Mouse (Mus musculus) forebrain, embryonic 12.5 days (tissue): ENCODE data around the gene Inpp5d. TPM values are rescaled to one million over a fixed set of nuclear protein-coding genes. Genes with fewer than 3 reads are reported as not detected.

ENCODE experiments used
- ATAC-seq: fragments of 200-750 bp; cut with Nextera tagmentation; 2 replicates; pipeline ENCODE4 v1.8.0; 2017; ENCODE audit warnings: moderate TSS enrichment; ENCODE audit not compliant: low FRiP score
- H3K27ac ChIP-seq: fragments of 300-500 bp; sonication (generic); 2 replicates; pipeline ENCODE4 v1.5.1; 2016; ENCODE audit warnings: mild to moderate bottlenecking
- H3K27me3 ChIP-seq: fragments of 300-500 bp; sonication (generic); 2 replicates; pipeline ENCODE4 v1.6.1; 2016; ENCODE audit warnings: mild to moderate bottlenecking
- H3K36me3 ChIP-seq: fragments of 300-500 bp; sonication (generic); replicated peaks from 2 replicates; pipeline ENCODE4 v1.6.1; 2016; ENCODE audit warnings: mild to moderate bottlenecking
- H3K4me1 ChIP-seq: fragments of 300-500 bp; sonication (generic); 2 replicates; pipeline ENCODE4 v1.6.1; 2016
- H3K4me2 ChIP-seq: fragments of 300-500 bp; sonication (generic); 2 replicates; pipeline ENCODE4 v1.6.1; 2016; ENCODE audit warnings: mild to moderate bottlenecking, moderate library complexity
- H3K4me3 ChIP-seq: fragments of 300-500 bp; sonication (generic); replicated peaks from 2 replicates; pipeline ENCODE4 v1.5.1; 2016; ENCODE audit warnings: mild to moderate bottlenecking
- H3K9ac ChIP-seq: fragments of 300-500 bp; sonication (generic); 2 replicates; pipeline ENCODE4 v1.6.1; 2016; ENCODE audit warnings: mild to moderate bottlenecking
- H3K9me3 ChIP-seq: fragments of 300-500 bp; sonication (generic); 2 replicates; pipeline ENCODE4 v1.6.1; 2016
- WGBS: fragments of 180-500 bp; shearing (Covaris S2); methylation state at CpG from one replicate; pipeline ENCODE4 v1.1.7; 2016; 5-methylcytosine and 5-hydroxymethylcytosine counted together
- polyA plus RNA-seq: library from polyadenylated mRNA; unstranded; fragments of >200 nt; fragmentation: Nextera tagmentation; extraction: Ambion mirVana; gene quantifications from 2 replicates; pipeline ENCODE4 v1.2.1, GENCODE M21; 2016

Gene Inpp5d
- polyA plus RNA-seq, 1 experiment from 2014 or later = 3.8 TPM

DNA sequence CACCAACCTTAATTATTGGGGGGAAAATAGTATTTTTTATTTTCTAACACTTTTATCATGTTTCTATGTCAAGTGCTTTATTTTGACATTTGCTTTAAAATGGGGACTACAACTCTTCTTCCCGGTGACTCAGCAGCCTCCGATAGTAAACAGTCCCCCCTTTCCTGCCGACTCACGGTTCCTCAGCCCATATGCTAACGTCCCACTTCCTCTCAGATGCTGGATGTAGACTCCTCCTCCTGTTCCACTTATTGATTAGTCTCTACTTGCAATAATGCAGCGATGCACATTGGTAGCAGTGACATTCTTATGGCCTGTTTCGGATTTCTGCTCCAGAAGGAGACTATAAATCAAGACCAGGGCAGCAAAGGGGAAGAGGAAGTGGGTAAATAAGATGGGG lies 28.5 kb downstream of the Inpp5d start:
- Histone ChIP-seq H3K4me1 (no peaks in the 10 kb centered on the region), H3K9me3 (no peaks in the 10 kb centered on the region), H3K36me3 (no peaks in the 10 kb centered on the region), H3K27ac (no peak overlapping the region), H3K9ac (no peak overlapping the region), H3K27me3 (no peaks in the 10 kb centered on the region), H3K4me3 (no peak overlapping the region), H3K4me2 (no peak overlapping the region)
- 79% methylated on average over 7 of the region's 7 CpGs for WGBS
- no peak for ATAC-seq

DNA sequence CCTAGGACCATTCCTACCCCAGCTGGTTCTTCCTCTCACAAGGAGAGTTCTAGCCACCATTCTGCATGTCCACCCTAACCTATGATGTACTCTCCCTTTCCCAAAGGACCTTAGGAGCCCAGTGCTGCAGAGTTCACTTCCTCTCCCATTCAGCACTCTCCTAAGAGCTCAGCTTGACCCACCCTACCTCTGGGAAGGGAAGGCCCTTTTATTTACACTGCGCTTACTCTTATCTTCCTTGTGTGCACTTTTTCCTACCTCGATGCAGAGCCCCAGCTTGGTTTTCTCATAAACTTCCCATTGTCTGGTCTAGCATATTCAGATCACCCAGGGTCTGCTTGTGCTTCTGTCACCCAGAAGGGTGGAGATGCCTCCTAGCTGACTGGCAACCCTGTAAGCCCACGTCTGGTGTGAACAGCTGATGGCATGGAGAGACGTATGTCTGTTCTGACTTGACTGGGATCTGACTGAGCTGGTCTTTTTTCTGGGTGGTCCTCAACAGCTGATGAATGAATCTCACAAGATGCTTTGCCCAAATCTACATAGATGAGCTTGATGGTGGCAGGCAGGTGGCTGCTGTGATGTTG lies 29.2 kb downstream of the Inpp5d start:
- Histone ChIP-seq H3K4me3 (no peak overlapping the region), H3K4me2 (no peak overlapping the region), H3K9ac (no peak overlapping the region), H3K27ac (no peak overlapping the region), H3K4me1 (no peaks in the 10 kb centered on the region), H3K36me3 (no peaks in the 10 kb centered on the region), H3K9me3 (no peaks in the 10 kb centered on the region), H3K27me3 (no peaks in the 10 kb centered on the region)
- 80% methylated on average over 4 of the region's 4 CpGs for WGBS
- no peak for ATAC-seq

DNA sequence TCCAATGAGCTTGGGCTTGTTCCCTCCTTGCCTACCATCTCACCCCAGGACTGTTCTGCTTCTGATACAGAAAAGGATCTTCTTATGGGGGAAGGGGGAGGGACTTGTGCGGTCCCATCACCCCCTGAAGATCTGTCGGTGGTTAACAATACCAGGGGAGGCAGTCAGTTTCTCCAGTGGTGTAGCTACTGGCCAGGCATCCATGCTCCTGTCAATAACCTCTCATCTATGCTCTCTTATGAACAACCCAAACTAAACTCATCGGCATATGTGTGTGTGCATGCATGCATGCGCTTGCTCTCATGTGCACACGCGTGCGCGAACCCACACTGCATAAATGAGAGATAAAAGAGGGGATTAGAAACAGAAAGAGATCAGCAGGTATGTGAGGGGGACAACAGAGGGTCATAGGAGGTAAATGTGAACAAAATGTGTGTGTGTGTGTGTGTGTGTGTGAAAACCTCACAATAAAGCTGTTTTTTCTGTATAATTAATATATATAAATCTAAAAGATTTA lies 29.9 kb downstream of the Inpp5d start:
- Histone ChIP-seq H3K27ac (no peak overlapping the region), H3K9ac (no peak overlapping the region), H3K4me2 (no peak overlapping the region), H3K9me3 (no peaks in the 10 kb centered on the region), H3K27me3 (no peaks in the 10 kb centered on the region), H3K36me3 (no peaks in the 10 kb centered on the region), H3K4me1 (no peaks in the 10 kb centered on the region), H3K4me3 (no peak overlapping the region)
- 93% methylated on average over 8 of the region's 8 CpGs for WGBS
- no peak for ATAC-seq

DNA sequence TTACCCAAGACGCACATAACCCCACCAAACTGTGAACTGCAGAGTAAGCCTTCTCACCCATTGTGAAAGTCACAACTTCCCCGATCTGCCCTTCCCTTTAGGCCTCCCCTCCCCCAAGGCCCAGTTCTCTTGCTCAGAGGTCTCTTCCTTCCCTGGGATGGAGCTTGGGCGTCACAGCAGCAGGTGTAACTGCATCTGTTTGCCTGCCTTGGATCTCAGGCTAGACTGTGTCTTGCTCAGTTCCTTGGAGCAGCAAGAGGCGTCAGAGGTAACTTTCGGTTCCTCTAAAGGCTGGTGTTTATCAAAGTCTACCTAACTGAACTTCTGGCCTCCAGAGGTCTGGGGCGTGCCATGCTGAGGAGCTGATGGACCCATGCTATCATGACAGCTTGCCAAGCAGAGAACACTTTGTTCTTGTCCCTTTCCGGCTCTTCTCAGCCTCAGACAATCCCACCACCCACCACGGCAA lies 30.5 kb downstream of the Inpp5d start:
- ATAC-seq = no peak
- Histone ChIP-seq H3K4me2 (no peak overlapping the region), H3K27me3 (no peaks in the 10 kb centered on the region), H3K4me1 (no peaks in the 10 kb centered on the region), H3K9ac (no peak overlapping the region), H3K4me3 (no peak overlapping the region), H3K27ac (no peak overlapping the region), H3K36me3 (no peaks in the 10 kb centered on the region), H3K9me3 (no peaks in the 10 kb centered on the region)
- 77% methylated on average over 8 of the region's 8 CpGs for WGBS

DNA sequence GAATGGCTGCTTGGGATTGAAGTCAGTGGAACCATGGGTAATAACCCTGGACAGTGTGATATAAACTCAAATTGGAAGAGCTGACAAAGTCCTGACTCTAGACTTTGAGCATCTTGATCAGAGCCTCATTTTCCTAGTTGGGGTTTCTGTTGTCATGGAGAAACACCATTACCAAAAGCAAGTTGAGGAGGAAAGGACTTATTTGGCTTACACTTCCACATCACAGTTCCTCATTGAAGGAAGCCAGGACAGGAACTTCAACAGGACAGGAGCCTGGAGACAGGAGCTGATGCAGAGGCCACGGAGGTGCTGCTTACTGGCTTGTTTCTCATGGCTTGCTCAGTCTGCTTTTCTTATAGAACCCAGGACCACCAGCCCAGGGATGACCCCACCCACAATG lies 31.3 kb downstream of the Inpp5d start:
- no peaks in the 10 kb centered on the region for H3K27me3 ChIP-seq
- no peaks in the 10 kb centered on the region for H3K9me3 ChIP-seq
- WGBS = 81% methylated on average over 1 of the region's 1 CpGs
- no peak overlapping the region for H3K4me3 ChIP-seq
- H3K9ac ChIP-seq = no peak overlapping the region
- no peak overlapping the region for H3K27ac ChIP-seq
- H3K36me3 ChIP-seq = no peaks in the 10 kb centered on the region
- H3K4me1 ChIP-seq = no peaks in the 10 kb centered on the region
- no peak for ATAC-seq
- H3K4me2 ChIP-seq = no peak overlapping the region

DNA sequence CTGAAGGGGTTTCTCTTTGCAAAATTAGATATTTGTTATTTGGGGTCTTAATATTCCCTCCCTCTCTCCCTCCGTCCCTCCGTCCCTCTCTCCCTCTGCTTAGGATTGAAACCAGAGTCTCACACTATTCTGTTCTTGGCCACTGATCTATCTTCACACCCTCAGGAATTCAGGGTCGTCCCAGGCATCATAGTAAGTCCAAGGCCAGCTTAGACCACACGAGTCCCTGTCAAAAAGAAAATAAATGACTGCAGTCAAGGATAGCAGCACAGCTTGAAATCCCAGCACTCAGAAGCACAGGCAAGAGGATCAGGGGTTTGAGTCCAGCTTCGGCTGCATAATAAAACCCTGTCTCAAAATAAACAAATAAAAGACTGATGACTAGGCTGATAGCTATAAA lies 35.0 kb downstream of the Inpp5d start:
- H3K36me3 ChIP-seq = no peaks in the 10 kb centered on the region
- no peak overlapping the region for H3K4me2 ChIP-seq
- no peak overlapping the region for H3K9ac ChIP-seq
- no peaks in the 10 kb centered on the region for H3K9me3 ChIP-seq
- H3K4me1 ChIP-seq = peaks cover 8% of the 10 kb centered on the region
- no peaks in the 10 kb centered on the region for H3K27me3 ChIP-seq
- H3K4me3 ChIP-seq = no peak overlapping the region
- WGBS = 73% methylated on average over 5 of the region's 5 CpGs
- no peak overlapping the region for H3K27ac ChIP-seq
- no peak for ATAC-seq

DNA sequence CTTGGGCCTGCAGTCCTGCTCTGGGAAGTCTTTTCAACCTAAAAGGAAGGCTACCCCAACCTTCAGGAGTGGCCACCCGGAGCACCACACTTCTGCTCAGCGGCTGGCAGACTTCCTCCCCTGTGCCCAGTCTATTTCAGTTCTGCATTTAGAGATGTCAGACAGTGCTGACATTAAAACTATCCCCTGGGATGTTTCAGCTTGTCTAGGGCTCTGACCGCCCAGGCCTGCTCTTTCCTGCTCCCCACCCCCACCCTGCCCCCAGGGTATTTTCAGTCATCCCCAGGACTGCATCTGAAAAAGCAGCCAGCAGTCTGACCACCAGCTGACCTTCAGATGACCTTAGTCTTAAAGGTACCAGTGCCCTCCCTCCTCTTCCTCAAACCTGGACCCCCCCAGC lies 38.0 kb downstream of the Inpp5d start:
- H3K36me3 ChIP-seq = no peaks in the 10 kb centered on the region
- H3K9ac ChIP-seq = no peak overlapping the region
- H3K4me3 ChIP-seq = no peak overlapping the region
- no peaks in the 10 kb centered on the region for H3K9me3 ChIP-seq
- no peak for ATAC-seq
- H3K27me3 ChIP-seq = no peaks in the 10 kb centered on the region
- WGBS = 69% methylated on average over 3 of the region's 3 CpGs
- H3K4me2 ChIP-seq = no peak overlapping the region
- peaks cover 8% of the 10 kb centered on the region for H3K4me1 ChIP-seq
- H3K27ac ChIP-seq = no peak overlapping the region

DNA sequence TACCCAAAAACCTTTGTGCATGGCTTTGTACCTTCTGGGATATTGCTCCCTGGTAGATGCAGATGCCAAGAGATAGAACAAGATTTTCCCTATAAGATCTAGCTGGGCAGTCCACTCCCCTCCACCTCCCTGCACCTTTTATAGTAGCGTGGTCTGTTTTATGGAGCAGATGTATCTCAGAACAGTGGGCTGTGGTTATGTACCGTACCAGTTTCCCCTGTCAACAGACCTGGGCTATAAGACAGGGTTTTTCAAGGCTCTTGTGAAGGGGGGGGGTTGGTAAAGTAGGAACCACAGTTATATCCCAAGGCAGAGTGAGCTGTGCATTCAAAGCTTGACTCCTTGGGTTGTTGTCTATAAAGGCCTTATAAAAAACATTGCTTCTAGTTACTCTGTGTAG lies 38.4 kb downstream of the Inpp5d start:
- Histone ChIP-seq H3K36me3 (no peaks in the 10 kb centered on the region), H3K9me3 (no peaks in the 10 kb centered on the region), H3K27me3 (no peaks in the 10 kb centered on the region), H3K4me3 (no peak overlapping the region), H3K4me2 (no peak overlapping the region), H3K4me1 (peaks cover 8% of the 10 kb centered on the region), H3K27ac (no peak overlapping the region), H3K9ac (no peak overlapping the region)
- ATAC-seq = no peak
- WGBS = 94% methylated on average over 2 of the region's 2 CpGs

DNA sequence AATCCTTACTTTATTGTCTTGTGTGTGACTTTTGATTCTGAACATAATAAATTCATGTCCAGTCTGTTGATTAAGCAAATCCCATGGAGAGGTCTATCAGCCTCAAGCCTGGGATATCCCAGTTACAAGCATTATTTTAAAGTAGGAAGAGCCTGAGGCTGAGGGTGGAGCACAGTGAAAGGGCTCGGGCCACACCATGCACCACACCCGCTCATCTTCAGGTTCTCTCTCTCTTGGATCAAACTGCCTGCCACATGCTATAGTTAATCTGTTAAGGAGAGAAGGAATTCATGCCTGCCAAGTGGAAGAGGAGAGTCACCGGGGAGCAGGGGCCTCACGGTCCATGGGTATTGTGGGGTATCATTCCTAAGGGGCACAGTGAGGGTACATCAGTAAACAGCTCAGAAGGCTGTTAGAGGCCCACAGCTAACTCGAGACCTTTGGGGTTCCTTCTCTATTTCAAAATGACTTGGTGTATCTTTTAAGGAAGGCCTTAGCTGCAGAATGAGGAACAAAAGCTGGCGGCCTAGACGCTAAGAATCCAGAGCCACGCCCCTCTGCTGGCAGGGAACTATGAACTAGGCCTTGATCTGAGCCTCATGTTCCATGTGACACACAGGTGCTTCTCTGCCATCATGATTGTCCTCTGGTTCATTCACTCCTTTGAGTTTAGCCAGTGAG lies 39.0 kb downstream of the Inpp5d start:
- Histone ChIP-seq H3K27me3 (no peaks in the 10 kb centered on the region), H3K9ac (no peak overlapping the region), H3K36me3 (no peaks in the 10 kb centered on the region), H3K4me3 (no peak overlapping the region), H3K4me2 (no peak overlapping the region), H3K27ac (no peak overlapping the region), H3K9me3 (no peaks in the 10 kb centered on the region), H3K4me1 (peaks cover 8% of the 10 kb centered on the region)
- ATAC-seq = no peak
- WGBS = 77% methylated on average over 8 of the region's 8 CpGs

DNA sequence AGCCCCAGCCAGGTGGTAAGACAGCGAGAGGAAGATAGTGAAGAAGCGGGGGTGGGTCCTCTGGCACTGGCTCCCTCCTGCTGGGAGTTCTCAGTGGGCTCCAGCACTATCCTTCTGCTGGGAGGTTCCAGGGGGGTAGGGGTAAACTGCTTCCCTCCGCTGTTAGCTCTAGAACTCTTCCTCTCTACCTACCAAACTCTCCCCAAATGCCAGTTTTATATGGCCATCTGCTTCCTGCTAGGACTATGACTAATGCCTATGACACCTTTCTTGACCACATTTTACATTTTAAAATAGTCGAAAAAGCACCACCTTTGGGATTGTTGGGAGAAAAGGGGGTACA lies 39.5 kb downstream of the Inpp5d start:
- no peak overlapping the region for H3K9ac ChIP-seq
- H3K4me3 ChIP-seq = no peak overlapping the region
- H3K9me3 ChIP-seq = no peaks in the 10 kb centered on the region
- WGBS = 75% methylated on average over 4 of the region's 4 CpGs
- peaks cover 8% of the 10 kb centered on the region for H3K4me1 ChIP-seq
- H3K27me3 ChIP-seq = no peaks in the 10 kb centered on the region
- no peak overlapping the region for H3K4me2 ChIP-seq
- no peak overlapping the region for H3K27ac ChIP-seq
- ATAC-seq = no peak
- no peaks in the 10 kb centered on the region for H3K36me3 ChIP-seq

DNA sequence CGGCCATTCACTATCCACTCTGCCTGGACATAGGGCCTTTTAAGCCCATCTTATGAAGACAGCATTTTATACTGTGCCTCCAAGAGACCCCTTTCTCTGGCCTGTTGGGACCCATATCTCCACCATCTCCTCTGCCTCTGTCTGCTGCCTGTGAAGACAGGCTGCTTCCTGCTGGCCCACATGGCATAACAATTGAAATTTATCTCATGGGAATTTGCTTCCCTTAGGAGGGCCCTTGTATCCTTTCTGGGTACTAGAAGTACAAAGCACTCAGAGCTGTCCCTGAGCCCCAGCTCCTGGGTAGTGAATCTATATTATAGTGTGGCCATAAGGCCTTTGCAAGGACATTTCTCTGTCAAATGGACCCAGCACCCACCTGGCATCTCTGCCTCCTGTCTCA lies 40.6 kb downstream of the Inpp5d start:
- Histone ChIP-seq H3K27ac (no peak overlapping the region), H3K4me1 (peaks cover 8% of the 10 kb centered on the region), H3K36me3 (no peaks in the 10 kb centered on the region), H3K4me2 (no peak overlapping the region), H3K27me3 (no peaks in the 10 kb centered on the region), H3K9me3 (no peaks in the 10 kb centered on the region), H3K4me3 (no peak overlapping the region), H3K9ac (no peak overlapping the region)
- ATAC-seq = no peak
- 88% methylated on average over 1 of the region's 1 CpGs for WGBS

DNA sequence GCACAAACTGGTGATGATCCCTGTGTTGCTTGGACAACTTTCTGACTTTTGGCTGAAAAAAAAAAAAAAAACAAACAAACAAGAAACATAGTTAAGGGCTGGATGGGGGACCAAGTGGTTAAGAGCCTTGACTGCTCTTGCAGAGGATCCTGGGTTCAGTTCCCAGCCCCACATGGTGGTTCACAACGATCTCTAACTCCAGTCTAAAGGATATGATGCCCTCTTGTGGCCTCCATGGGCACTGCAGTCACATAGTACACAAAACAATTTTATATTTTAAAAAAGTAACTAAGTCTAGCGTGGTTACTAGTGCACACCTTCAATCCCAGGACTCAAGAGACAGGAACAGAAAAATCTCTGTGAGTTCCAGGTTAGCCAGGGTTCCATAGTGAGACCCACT lies 43.9 kb downstream of the Inpp5d start:
- H3K4me3 ChIP-seq = no peak overlapping the region
- no peak overlapping the region for H3K4me2 ChIP-seq
- H3K9ac ChIP-seq = no peak overlapping the region
- WGBS = 71% methylated on average over 2 of the region's 2 CpGs
- H3K27ac ChIP-seq = no peak overlapping the region
- no peaks in the 10 kb centered on the region for H3K9me3 ChIP-seq
- ATAC-seq = no peak
- H3K27me3 ChIP-seq = no peaks in the 10 kb centered on the region
- H3K4me1 ChIP-seq = no peaks in the 10 kb centered on the region
- H3K36me3 ChIP-seq = no peaks in the 10 kb centered on the region

DNA sequence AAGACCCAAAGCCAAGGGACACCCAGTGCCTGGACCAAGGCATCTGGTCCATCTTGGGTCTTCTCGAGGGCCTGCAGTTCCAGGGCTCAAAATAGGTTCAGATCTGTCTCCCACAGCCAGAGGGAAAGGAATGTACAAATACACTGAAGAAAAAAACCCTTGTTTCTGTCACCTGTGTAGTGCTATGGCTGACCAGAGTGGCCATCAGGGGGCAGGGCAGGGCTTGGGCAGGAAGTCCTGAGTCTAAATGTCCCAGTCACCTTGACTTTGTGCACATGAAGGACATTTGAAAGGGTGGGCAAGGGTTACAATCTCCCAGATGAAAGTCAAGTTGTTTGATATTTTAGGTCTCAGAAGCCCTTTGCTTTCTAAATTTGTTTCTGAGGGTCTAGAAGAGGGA lies 46.9 kb downstream of the Inpp5d start:
- Histone ChIP-seq H3K27me3 (no peaks in the 10 kb centered on the region), H3K9ac (no peak overlapping the region), H3K9me3 (no peaks in the 10 kb centered on the region), H3K27ac (no peak overlapping the region), H3K4me2 (no peak overlapping the region), H3K4me1 (no peaks in the 10 kb centered on the region), H3K4me3 (no peak overlapping the region), H3K36me3 (no peaks in the 10 kb centered on the region)
- WGBS = 58% methylated on average over 1 of the region's 1 CpGs
- ATAC-seq = no peak
